Mouse (Mus musculus): ENCODE results near the gene Rnf103.
A peak's percentile ranks its signal among the peaks of the same experiment; 100 is the strongest.

Rnf103 gene

DNA sequence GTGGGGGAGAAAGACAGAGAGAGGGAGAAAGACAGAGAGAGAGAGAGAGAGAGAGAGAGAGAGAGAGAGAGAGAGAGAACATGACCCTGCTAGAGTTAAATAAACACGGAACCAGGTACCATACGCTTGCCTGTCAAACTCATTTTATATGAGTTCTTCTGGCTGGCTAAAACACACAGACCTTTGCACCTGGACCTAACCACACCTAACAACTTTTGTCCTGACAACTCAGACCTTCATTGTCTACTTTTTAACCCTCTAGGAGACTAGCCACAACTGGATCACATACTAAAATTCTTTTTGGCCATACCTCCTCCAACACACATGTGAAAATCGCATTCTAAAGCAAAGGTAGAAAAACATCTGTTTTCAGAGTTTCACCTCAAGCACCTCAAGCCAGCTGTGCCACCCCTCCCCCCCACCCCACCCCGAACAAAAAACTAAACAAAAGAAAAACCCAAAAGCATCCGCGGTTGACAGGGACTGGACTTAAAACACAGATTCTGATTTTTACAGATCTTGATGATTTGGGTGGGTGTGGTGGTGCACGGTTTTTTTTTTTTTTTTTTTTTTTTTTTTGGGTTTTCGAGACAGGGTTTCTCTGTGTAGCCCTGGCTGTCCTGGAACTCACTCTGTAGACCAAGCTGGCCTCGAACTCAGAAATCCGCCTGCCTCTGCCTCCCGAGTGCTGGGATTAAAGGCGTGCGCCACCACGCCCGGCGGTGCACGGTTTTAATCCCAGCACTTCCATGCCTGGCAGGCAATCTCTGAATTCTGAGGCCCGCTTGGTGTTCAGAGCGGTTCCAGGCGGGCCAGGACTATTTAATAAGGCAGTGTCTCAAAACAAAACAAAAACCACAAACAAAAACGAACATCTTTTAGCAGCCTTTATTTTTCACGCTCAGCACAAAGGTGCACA, 679 bp upstream of the Rnf103 start:
- DNase-seq (ENCODE audit: low spot score in 2 of 2): no peak

DNA sequence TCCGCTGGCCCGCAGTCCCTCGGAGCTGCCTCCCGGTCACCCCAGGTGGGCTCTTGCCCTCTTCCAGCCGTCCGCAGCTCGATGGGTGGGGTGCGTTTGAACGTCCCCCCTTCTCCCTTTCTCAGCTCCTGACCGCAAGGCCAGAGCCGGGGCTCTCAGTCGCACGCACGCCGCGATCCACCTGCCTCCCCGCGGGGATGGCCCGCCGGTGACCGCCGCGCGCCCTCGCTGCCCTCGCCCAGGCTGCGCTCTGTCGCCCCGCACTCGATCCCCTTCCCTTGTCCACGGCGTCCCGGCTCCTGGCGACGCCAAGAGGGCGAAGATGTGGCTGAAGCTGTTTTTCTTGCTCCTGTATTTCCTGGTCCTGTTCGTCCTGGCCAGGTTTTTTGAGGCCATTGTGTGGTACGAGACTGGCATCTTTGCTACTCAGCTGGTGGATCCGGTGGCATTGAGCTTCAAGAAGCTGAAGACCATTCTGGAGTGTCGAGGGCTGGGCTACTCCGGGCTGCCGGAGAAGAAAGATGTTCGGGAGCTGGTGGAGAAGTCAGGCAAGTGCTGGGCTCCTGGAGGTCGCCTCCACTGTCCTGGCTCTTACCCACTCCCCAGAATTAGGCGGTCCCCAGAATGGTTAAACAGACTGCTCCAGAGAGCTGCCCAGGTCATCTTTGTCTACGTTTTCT, 787 bp downstream of the Rnf103 start:
- DNase-seq (ENCODE audit: low spot score in 2 of 2): peak; percentile 46 to 66

DNA sequence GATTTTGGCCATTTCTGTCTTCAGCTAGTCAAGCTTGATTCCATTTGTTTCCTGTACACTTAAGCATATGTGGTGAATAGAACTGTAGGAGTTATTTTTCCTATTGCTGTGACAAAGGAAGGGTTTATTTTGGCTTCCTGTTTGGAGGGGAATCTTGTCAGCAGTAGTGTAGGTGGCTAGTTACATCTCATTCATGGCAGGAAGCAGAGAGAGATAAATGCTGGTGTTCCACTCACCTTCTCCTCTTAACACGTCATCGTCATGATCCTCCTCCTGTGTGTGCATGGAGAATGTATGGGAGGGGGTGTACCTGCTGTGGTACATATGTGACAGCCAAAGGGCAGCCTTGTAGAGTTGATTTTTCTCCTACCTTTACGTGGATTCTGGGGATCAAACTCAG, 6.9 kb downstream of the Rnf103 start:
- DNase-seq (ENCODE audit: low spot score in 2 of 2): no peak

DNA sequence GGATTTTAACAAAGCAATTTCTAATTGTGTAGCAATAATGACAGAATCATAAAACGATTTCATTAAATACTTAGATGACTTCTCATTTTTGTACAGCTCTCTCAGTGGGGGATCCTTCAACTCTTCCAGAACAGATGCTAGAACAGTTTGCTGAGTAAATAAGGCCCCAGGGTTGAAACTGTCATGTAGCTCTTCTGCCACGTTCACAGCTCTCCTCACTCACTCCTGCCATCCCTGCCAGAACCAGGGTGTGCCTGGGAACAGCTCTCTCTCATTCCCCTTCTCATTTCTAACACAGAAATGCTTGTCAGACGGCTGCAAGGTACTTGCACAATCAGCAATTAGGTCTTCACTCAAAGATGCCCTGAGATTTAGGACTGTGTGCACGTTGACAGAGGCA, 9.3 kb downstream of the Rnf103 start:
- no peak for DNase-seq (ENCODE audit: low spot score in 2 of 2)

DNA sequence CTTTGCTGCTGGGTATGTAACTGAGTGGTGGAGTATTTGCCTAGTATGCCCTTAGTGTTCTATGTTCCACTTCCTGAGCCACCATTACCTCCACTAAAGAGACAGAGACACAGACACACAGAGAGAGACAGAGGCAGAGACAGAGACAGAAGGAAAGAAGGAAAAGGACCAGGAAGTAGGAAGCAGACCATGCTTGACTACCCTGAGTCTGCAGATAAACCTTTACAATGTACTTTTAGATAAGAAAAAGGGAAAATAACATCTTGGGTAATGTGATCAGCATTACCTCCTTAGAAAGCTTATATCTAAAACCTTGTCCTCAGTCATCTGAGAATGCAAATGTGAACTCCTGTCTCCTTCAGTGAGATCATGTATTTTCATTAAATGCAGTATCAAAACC, 10.0 kb downstream of the Rnf103 start:
- no peak for DNase-seq (ENCODE audit: low spot score in 2 of 2)

DNA sequence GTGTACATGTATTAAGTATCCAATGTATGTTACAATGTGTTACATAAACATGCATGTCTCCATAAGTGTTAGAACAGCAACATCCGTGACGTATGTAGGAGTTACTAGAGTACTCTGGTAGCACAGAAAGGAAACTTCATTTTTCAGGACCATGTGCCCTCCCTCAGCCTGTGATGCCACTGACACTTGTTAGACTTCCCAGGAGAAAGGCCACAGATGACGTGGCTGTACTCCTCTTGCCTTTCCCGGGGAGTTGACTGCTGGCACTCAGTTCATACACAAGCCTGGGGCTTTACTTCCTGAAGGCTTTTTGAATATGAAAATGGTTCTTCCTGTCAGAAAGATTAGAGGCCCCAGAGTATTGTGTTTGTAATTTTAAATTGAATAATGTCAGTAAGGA, 10.4 kb downstream of the Rnf103 start:
- no peak for DNase-seq (ENCODE audit: low spot score in 2 of 2)

- no peak for DNase-seq (ENCODE audit: low spot score in 2 of 2)
These were observed 12.0 kb downstream of the Rnf103 start for GRCm38 (mm10) chr6:71505671-71506070.

DNA sequence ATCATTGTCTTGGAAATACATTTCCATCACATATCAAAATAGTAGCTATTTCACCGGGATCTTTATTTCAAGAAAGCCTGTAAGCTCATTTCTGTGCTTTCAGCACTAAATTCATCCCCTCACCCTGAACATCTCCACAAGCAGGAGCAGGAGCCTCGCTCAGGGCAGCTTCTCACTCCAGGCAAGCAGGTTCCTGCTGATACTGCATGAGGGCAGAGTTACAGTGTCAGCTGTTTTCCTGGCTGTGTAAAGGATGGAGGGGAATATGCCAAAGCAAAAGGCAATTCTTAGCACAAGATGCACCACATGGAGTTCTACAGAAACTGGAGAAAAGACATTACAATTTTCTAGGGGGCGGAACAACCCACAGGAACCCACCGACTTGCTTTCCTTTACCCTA, 25.8 kb downstream of the Rnf103 start:
- DNase-seq (ENCODE audit: low spot score in 2 of 2): no peak

DNA sequence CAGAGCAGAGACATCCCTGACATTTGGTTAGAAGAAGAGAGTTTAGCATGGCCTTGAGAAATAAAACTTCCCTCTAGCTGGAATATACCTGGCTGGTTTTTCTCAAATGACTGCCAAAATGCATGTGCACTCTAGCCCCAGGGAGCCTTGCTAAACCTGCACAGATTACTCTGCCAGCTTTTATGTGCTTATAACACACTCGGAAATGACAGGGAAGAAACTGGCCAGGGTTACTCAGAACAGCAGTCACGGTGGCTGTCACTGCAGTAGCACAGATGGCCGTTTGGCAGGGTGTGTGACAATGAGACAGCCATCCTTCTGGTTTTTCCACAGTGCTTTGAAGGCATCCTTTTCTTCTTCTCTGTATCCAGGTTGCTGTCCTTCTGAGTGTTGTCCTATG, 31.9 kb downstream of the Rnf103 start:
- DNase-seq (ENCODE audit: low spot score in 2 of 2): no peak

DNA sequence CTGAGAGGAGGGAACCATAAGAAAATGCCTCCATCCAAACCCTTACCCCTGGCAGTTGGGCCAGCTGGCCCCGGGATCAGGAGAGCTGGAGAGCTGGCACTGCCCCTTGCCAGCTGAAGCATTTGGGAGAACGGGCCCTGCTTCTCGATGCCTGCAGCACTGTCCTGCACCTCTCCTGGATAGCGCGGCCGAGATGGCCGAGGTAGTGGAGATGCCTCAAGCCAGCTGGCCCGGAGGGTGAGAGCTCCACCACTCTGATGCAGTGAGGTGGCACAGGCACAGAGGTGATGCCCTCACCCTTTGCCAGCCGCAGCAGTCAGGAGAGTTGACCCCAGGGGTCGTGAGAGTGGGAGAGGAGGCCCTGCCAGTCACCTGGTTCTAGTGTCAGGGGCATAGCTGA, 33.4 kb downstream of the Rnf103 start:
- DNase-seq (ENCODE audit: low spot score in 2 of 2): no peak

DNA sequence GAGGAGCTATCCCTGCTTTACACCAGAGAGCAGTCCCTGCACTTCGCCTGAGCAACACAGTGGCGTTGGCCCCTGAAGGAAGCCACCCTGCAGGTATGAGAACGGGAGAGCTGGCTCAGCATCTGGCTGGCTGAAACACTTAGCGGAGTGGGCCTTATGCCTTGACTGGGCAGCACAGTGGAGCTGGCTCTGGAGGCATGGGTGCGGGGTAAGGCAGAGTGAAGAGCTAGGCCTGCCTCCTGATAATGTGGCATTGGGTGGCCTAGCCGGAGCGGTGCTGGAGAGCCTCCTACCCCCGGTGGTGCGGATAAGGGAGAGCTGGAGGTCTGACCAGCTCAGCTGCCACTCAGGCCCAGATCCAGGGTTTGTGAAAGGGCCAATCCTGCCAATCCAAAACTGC, 34.1 kb downstream of the Rnf103 start:
- DNase-seq (ENCODE audit: low spot score in 2 of 2): no peak

- DNase-seq (ENCODE audit: low spot score in 2 of 2): no peak
These were observed 36.5 kb downstream of the Rnf103 start for GRCm38 (mm10) chr6:71530176-71530575.

GRCm38 (mm10) chr6:71537286-71537685, 43.6 kb downstream of the Rnf103 start:
- DNase-seq (ENCODE audit: low spot score in 2 of 2): no peak

GRCm38 (mm10) chr6:71543686-71544499, 50.2 kb downstream of the Rnf103 start, which contains the start of gene Chmp3:
Chmp3 (plus strand) TSS chr6:71543797.
- peak; percentile 95 for DNase-seq (ENCODE audit: low spot score in 2 of 2)

GRCm38 (mm10) chr6:71555507-71555951, 61.8 kb downstream of the Rnf103 start:
- no peak for DNase-seq (ENCODE audit: low spot score in 2 of 2)

DNA sequence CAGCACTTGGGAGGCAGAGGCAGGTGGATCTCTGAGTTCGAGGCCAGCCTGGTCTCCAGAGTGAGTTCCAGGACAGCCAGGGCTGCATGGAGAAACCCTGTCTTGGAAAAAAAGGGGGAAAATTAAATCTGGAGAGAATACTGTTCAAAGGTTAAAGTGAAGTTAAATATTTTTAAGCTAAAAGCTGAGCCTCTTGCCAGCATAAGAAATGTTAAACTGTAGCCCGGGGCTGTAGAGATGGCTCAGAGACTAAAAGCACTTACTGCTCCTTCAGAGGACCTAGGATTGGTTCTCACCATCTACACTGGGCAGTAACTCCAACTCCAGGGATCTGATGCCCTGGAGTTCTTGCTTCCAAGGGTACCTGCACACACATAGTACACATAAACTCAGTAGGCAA, 63.1 kb downstream of the Rnf103 start:
- no peak for DNase-seq (ENCODE audit: low spot score in 2 of 2)

Measured in urinary bladder, postnatal 4 days (tissue).